Mouse (Mus musculus) R1 (cell line): ENCODE results near the gene Rad51d.
A peak's percentile ranks its signal among the peaks of the same experiment; 100 is the strongest.

Experiments used
- DNase-seq: peaks from one replicate; pipeline ENCODE4 v3.0.0-alpha.2; 2018; ENCODE audit warnings: low read depth, low spot score

Rad51d gene

DNA sequence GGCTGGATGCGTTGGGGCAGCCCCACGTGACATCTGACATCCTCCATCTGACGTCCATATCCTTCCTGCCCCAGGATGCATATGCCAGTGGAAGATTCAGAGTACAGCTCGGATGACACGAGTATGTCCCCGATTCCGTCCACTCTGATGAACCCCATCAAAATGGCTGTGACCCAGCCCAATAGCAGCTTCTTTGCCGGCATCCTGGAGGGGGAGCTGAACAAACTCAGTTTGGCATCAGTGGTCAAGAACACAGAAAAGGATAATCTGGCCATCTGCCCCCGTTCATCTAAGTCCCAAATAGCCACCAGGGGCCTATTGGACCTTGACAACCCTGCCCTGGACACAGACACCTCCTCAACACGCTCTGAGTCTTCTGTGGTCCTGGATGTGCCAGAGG is 7.1 kb upstream of the Rad51d start:
- no peak for DNase-seq

GRCm38 (mm10) chr11:82891936-82892335 is 1.5 kb upstream of the Rad51d start, which contains the start of gene Fndc8:
Fndc8 (plus strand) TSS chr11:82892124.
- DNase-seq = no peak

DNA sequence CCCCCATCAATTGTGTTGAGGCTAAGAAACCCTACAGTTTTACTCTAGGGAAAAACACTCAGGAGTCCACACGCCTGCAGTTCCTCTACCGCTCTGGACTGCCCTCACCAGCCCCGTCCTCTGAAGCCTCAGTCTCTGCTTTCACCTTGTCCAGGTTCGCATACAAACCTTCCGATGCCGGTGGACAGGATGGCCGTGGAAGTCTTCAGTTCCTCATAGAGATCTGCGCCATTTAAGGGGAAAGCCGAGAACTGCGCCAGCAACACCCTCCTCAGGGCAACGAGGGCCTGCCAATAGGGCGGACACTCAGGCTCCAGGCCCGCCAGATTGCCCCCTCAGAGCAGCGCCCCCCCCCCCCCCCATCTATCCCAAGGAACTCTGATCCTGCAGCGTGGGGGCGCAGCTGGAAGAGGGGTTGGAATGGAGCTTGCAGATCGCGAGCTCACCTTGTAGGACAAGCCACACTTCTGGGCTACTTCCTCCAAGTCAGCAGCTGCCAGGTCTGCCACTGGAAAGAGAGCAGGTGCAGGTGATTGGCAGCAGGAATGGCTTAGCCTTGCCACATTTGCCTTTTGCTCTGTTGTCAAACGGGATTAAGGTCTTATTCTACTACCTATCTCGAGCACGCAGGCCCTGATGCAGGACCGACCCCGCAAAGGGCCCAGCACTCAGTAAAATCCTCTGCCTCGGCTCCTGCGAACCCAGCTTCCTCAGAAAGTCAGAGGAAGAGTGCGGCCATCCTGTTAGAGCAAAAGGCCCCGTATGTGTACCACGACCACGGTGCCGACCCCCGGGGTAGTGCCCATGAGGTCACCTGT is 681 bp downstream of the Rad51d start:
- DNase-seq = peak; percentile 42

- no peak for DNase-seq
These were observed 1.9 kb downstream of the Rad51d start for GRCm38 (mm10) chr11:82888491-82888946.

DNA sequence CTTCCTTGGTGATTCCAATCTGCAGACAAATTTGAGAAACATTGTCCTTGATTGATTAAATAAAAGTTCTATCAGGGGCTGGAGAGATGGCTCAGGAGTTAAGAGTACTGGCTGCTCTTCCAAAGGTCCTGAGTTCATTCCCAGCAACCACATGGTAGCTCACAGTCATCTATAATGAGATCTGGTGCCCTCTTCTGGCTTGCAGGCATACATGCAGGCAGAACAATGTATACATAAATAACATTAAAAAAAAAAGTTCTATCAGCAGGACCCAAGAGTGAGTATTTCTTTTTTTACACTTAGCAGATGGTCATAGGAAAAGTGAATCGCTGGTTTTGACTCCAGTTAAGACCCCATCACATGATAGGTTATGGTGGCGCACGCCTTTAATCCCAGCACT is 3.9 kb downstream of the Rad51d start:
- peak; percentile 54 for DNase-seq

- peak; percentile 62 for DNase-seq
These were observed 7.2 kb downstream of the Rad51d start for GRCm38 (mm10) chr11:82883180-82883579.

DNA sequence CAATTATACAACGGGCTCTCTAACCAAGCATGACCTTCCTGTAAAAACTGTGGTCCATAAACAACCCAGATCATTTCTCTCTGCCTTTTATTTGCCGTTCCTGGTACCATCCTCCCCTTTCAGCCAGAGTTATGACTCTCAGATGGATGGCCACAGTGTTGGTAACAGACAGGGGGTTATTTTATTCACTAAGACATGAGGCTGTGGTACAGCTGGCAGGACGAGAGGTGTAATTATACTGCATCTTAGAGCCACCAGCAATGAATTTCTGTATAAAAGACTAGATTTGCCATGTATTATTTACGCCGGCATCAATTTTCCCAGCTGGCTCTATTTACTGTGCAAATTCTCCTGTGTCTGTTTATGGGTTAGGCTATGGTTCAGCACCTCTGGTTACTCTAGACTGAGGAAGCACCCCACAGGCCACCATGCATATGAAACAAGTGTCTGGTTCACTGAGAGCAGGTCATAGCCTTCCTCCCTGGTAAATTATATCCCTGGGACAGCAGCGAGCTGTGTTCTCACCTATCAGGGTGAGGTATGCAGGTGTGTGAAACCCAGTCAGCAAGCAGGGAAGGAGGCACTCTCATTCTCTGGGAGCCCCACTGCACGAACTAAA is 12.6 kb downstream of the Rad51d start:
- no peak for DNase-seq

DNA sequence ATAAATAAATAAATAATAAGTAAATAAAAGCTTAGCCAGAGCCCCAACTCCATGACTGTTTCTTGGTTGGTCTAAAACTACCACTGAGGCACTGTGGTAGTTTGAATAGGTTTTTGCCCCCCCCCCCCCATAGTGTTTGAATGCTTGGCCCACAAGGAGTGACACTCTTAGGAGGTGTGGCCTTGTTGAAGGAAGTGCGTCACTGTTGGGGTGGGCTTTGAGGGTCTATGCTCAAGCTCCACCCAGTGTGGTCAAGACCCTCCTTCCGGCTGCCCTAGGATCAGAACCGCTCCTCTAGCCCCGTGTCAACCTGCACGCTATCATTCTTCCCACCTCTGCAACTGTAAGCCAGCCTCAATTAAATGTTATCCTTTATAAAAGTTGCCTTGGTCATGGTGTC is 14.8 kb downstream of the Rad51d start:
- DNase-seq = peak; percentile 91

- DNase-seq = no peak
These were observed 15.5 kb downstream of the Rad51d start for GRCm38 (mm10) chr11:82874924-82875323.

GRCm38 (mm10) chr11:82871031-82871446 is 19.4 kb downstream of the Rad51d start, which contains the start of gene Rffl:
Rffl (minus strand) TSS chr11:82871210.
- peak; percentile 93 for DNase-seq

GRCm38 (mm10) chr11:82870173-82871030 is 20.0 kb downstream of the Rad51d start:
- peak; percentile 89 for DNase-seq

DNA sequence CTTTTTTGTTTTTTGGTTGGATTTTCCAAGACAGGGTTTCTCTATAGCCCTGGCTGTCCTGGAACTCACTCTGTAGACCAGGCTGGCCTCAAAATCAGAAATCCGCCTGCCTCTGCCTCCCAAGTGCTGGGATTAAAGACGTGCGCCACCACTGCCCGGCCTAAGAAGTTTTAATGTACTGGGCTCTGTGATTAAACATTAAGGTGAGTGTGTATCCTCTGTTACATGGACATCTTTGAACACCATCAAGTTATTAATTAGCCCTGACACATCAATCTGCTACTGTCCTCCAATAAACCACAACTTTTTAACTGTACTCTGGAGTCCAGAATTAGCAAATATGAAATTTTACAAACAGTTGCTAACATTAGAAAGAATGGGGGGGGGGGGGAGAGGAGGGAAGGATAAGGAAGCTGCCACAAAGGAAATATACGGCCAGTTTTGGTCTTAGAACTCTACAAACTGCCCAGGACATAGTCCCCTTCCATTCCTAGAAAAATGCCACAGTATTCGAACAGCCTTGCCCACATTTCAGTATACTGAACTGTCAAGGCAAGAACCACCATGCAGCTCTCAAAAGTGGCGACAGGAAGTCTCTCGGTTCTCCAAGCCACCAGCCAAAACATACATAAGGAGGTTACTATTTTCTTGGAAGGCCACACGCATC is 20.8 kb downstream of the Rad51d start:
- no peak for DNase-seq

DNA sequence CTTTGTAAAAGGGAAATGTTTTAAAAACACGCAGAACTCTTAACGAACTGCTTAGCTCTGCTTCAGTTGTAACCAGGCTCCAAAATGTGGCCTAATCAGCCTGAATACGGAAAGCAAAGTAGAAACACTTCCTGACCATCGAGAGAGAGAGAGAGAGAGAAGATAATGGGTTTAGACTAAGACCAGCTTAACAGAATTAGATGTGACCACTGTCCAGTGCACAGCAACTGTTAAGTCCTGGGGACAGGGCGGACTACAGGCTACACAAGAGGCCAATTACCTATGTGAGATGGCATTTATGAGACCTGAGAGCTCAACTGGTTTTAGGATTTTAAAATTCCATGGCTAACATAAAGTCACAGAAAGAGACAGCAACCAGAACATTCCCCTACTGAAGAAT is 22.5 kb downstream of the Rad51d start:
- no peak for DNase-seq

DNA sequence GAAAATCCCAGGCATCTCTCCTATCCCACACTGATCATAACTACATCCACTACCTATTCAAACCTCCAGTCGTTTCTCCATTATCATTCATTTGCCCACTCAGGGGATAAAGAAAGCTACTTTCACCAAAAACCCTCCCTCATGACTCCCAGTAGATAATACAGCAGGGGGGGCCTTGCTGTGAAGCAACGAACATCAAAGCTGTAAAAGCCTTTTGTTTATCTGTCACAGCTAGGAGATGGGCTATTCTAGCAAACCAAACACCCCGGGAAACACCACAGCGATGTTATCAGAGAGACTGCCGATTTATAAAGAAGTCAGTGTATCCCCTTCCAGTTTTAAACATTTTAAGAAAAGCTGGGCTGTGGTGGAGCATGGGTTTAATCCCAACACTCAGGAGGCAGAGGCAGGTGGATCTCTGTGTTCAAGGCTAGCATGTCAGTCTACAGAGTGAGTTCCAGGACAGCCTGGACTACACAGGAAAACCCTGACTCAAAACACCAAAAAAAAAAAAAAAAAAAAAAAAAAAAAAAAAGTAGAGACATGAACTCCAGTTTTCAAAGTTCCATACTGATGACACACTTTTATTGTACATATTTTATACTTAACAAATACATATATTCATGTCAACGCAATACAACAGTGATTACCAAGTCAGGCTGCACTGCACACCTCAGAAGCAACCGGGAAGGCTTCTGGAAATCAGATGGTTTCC is 23.4 kb downstream of the Rad51d start:
- DNase-seq = peak; percentile 61

DNA sequence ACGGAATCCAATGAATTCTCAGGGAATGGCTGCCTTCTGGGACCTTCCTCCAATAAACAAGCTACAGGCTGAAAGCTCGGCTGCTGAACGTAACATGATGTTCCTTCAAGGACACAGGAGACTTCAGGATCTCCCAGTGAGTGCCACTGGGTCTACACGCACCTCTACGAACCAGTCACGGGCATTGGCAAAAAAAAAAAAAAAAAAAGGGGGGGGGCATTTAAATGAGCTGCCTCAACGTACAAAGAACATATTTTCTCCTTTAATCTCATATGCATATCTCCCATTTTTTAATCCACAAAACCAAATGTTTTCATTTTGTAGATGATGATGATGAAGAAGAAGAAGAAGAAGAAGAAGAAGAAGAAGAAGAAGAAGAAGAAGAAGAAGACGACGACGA is 24.5 kb downstream of the Rad51d start:
- no peak for DNase-seq

GRCm38 (mm10) chr11:82863488-82863931 is 26.9 kb downstream of the Rad51d start:
- no peak for DNase-seq

- DNase-seq = no peak
These were observed 27.4 kb downstream of the Rad51d start for GRCm38 (mm10) chr11:82863059-82863458.

- no peak for DNase-seq
These were observed 27.8 kb downstream of the Rad51d start for GRCm38 (mm10) chr11:82862638-82863037.

DNA sequence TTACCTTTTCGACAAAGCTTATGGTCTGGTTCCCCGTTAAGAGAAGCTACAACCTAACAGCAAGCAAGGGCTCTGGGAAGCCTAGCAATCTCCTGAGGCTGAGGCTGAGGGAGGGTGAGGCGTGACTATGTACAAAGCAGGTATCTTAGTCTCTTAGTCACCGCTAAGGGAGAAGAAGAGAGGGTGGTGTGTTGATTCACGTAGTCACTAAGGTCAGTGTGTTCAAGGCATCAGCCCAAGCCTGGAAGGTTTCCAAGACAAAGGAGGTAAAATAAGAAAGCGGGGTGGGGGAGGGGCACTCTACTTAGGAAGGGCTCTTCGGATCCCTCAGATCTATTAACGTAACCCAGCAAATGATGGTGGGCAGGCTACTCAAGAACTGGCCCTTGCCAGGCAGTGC is 28.9 kb downstream of the Rad51d start:
- no peak for DNase-seq

GRCm38 (mm10) chr11:82860759-82861158 is 29.7 kb downstream of the Rad51d start:
- no peak for DNase-seq
